Mouse (Mus musculus) right cerebral cortex, postnatal 10 days (tissue): ENCODE results near the gene Mvb12b.
A peak's percentile ranks its signal among the peaks of the same experiment; 100 is the strongest.

ENCODE experiments used
- DNase-seq, 2 experiments: peaks; one replicate each; pipeline ENCODE4 v3.0.0; 2021; ENCODE audit warnings: low spot score in 2 of 2

The Mvb12b gene

GRCm38 (mm10) chr2:33696428-33696827 is 191.3 kb downstream of the Mvb12b start:
- no peak for DNase-seq

GRCm38 (mm10) chr2:33693931-33694330 is 193.8 kb downstream of the Mvb12b start:
- DNase-seq = no peak

GRCm38 (mm10) chr2:33689880-33690462 is 197.8 kb downstream of the Mvb12b start:
- peak in 1 of 2 experiments; percentile 44 for DNase-seq

- DNase-seq = peak in 1 of 2 experiments; percentile 34
Observed at GRCm38 (mm10) chr2:33689155-33689879, 198.4 kb downstream of the Mvb12b start.

GRCm38 (mm10) chr2:33683594-33683993 is 204.2 kb downstream of the Mvb12b start:
- DNase-seq = no peak

GRCm38 (mm10) chr2:33683095-33683494 is 204.7 kb downstream of the Mvb12b start:
- no peak for DNase-seq

- peak; percentile 40 to 75 for DNase-seq
Observed at GRCm38 (mm10) chr2:33682219-33682618, 205.5 kb downstream of the Mvb12b start.
